Mouse (Mus musculus) MEL (cell line): ENCODE results near the gene Kalrn.

Source experiments
- CTCF ChIP-seq, 3 experiments: IDR thresholded peaks in 2 of 3; conservative IDR thresholded peaks in 1 of 3; 2 replicates each; pipeline ENCODE4 v1.5.1; 2011 to 2012; ENCODE audit warnings: low read length in 3 of 3, low read depth in 2 of 3, mild to moderate bottlenecking in 2 of 3, improper control_type of control experiment in 1 of 3, inconsistent platforms in 1 of 3, mixed read lengths in 1 of 3, moderate library complexity in 1 of 3; ENCODE audit not compliant: control insufficient read depth in 1 of 3, insufficient read depth in 1 of 3, poor library complexity in 1 of 3, severe bottlenecking in 1 of 3
- GABPA ChIP-seq: IDR thresholded peaks from 2 replicates; pipeline ENCODE4 v1.6.1; 2012; ENCODE audit warnings: low read depth, mild to moderate bottlenecking, inconsistent platforms, low read length, improper control_type of control experiment, moderate library complexity
- POLR2A ChIP-seq, 2 experiments: IDR thresholded peaks; 2 replicates each; pipeline ENCODE4 v1.6.1; 2011 to 2012; ENCODE audit warnings: low read length in 2 of 2, mild to moderate bottlenecking in 2 of 2, control low read depth in 1 of 2, improper control_type of control experiment in 1 of 2, low read depth in 1 of 2, moderate library complexity in 1 of 2; ENCODE audit not compliant: control insufficient read depth in 1 of 2, insufficient read depth in 1 of 2, poor library complexity in 1 of 2
- POLR2AphosphoS2 ChIP-seq: IDR thresholded peaks from 2 replicates; pipeline ENCODE4 v1.6.1; 2011; ENCODE audit warnings: low read length, improper control_type of control experiment
- RCOR1 ChIP-seq: IDR thresholded peaks from 2 replicates; pipeline ENCODE4 v1.6.1; 2012; ENCODE audit warnings: low read depth, mild to moderate bottlenecking, inconsistent platforms, low read length, improper control_type of control experiment
- SMC3 ChIP-seq: IDR thresholded peaks from 2 replicates; pipeline ENCODE4 v1.6.1; 2011; ENCODE audit warnings: low read depth, low read length, improper control_type of control experiment
- UBTF ChIP-seq: IDR thresholded peaks from 2 replicates; pipeline ENCODE4 v1.6.1; 2012; ENCODE audit warnings: low read depth, mild to moderate bottlenecking, inconsistent platforms, low read length, improper control_type of control experiment, moderate library complexity, borderline replicate concordance; ENCODE audit not compliant: insufficient read depth
- ZKSCAN1 ChIP-seq: IDR thresholded peaks from 2 replicates; pipeline ENCODE4 v1.6.1; 2012; ENCODE audit warnings: low read depth, mild to moderate bottlenecking, inconsistent platforms, low read length, improper control_type of control experiment, moderate library complexity
- ZNF384 ChIP-seq: IDR thresholded peaks from 2 replicates; pipeline ENCODE4 v1.6.1; 2012; ENCODE audit warnings: low read depth, mild to moderate bottlenecking, inconsistent platforms, low read length, improper control_type of control experiment

GRCm38 (mm10) chr16:34089022-34089421 is 484.3 kb downstream of the Kalrn start:
- no peak for TF ChIP-seq UBTF
- TF ChIP-seq CTCF (IDR thresholded peaks at IDR 0.05 in 2 of 3, conservative IDR thresholded peaks at IDR 0.05 in 1 of 3; ENCODE audit: control insufficient read depth in 1 of 3, insufficient read depth in 1 of 3, low read depth in 2 of 3, low read length in 3 of 3, poor library complexity in 1 of 3, severe bottlenecking in 1 of 3) = no peak
- TF ChIP-seq ZNF384 = no peak
- no peak for TF ChIP-seq POLR2AphosphoS2
- TF ChIP-seq GABPA = no peak
- TF ChIP-seq ZKSCAN1 = no peak
- no peak for TF ChIP-seq SMC3
- TF ChIP-seq RCOR1 = no peak
- no peak for TF ChIP-seq POLR2A (IDR thresholded peaks at IDR 0.05; ENCODE audit: control insufficient read depth in 1 of 2, insufficient read depth in 1 of 2, low read depth in 1 of 2, low read length in 2 of 2, poor library complexity in 1 of 2)
